Mouse (Mus musculus): Measurements from ENCODE around the gene Slc7a11.

Slc7a11 gene

GRCm38 (mm10) chr3:50160756-50161155, 282.7 kb downstream of the Slc7a11 start:
- no peak for TF ChIP-seq GATA4 (IDR thresholded peaks at IDR 0.05; ENCODE audit: insufficient replicate concordance, low read length)

- no peak for TF ChIP-seq GATA4 (IDR thresholded peaks at IDR 0.05; ENCODE audit: insufficient replicate concordance, low read length)
Observed at GRCm38 (mm10) chr3:50144144-50144543, 299.3 kb downstream of the Slc7a11 start.

- no peak for TF ChIP-seq GATA4 (IDR thresholded peaks at IDR 0.05; ENCODE audit: insufficient replicate concordance, low read length)
Observed at GRCm38 (mm10) chr3:50138319-50138718, 305.1 kb downstream of the Slc7a11 start.

- no peak for TF ChIP-seq GATA4 (IDR thresholded peaks at IDR 0.05; ENCODE audit: insufficient replicate concordance, low read length)
Observed at GRCm38 (mm10) chr3:50132204-50132603, 311.2 kb downstream of the Slc7a11 start.

- no peak for TF ChIP-seq GATA4 (IDR thresholded peaks at IDR 0.05; ENCODE audit: insufficient replicate concordance, low read length)
Observed at GRCm38 (mm10) chr3:50130319-50130718, 313.1 kb downstream of the Slc7a11 start.

- no peak for TF ChIP-seq GATA4 (IDR thresholded peaks at IDR 0.05; ENCODE audit: insufficient replicate concordance, low read length)
Observed at GRCm38 (mm10) chr3:50121001-50121400, 322.4 kb downstream of the Slc7a11 start.

GRCm38 (mm10) chr3:50116266-50116665, 327.1 kb downstream of the Slc7a11 start:
- no peak for TF ChIP-seq GATA4 (IDR thresholded peaks at IDR 0.05; ENCODE audit: insufficient replicate concordance, low read length)

GRCm38 (mm10) chr3:50105509-50105908, 337.9 kb downstream of the Slc7a11 start:
- TF ChIP-seq GATA4 (IDR thresholded peaks at IDR 0.05; ENCODE audit: insufficient replicate concordance, low read length), result no peak

GRCm38 (mm10) chr3:50094404-50095092, 348.9 kb downstream of the Slc7a11 start:
- no peak for TF ChIP-seq GATA4 (IDR thresholded peaks at IDR 0.05; ENCODE audit: insufficient replicate concordance, low read length)

GRCm38 (mm10) chr3:50076979-50077378, 366.4 kb downstream of the Slc7a11 start:
- TF ChIP-seq GATA4 (IDR thresholded peaks at IDR 0.05; ENCODE audit: insufficient replicate concordance, low read length), result no peak

GRCm38 (mm10) chr3:50063396-50063795, 380.0 kb downstream of the Slc7a11 start:
- TF ChIP-seq GATA4 (IDR thresholded peaks at IDR 0.05; ENCODE audit: insufficient replicate concordance, low read length), result no peak

GRCm38 (mm10) chr3:50044666-50045065, 398.7 kb downstream of the Slc7a11 start:
- no peak for TF ChIP-seq GATA4 (IDR thresholded peaks at IDR 0.05; ENCODE audit: insufficient replicate concordance, low read length)

- no peak for TF ChIP-seq GATA4 (IDR thresholded peaks at IDR 0.05; ENCODE audit: insufficient replicate concordance, low read length)
Observed at GRCm38 (mm10) chr3:50044160-50044559, 399.3 kb downstream of the Slc7a11 start.

- TF ChIP-seq GATA4 (IDR thresholded peaks at IDR 0.05; ENCODE audit: insufficient replicate concordance, low read length), result no peak
Observed at GRCm38 (mm10) chr3:50041141-50041540, 402.3 kb downstream of the Slc7a11 start.

GRCm38 (mm10) chr3:50035875-50036528, 407.4 kb downstream of the Slc7a11 start:
- no peak for TF ChIP-seq GATA4 (IDR thresholded peaks at IDR 0.05; ENCODE audit: insufficient replicate concordance, low read length)

GRCm38 (mm10) chr3:50033325-50033724, 410.1 kb downstream of the Slc7a11 start:
- no peak for TF ChIP-seq GATA4 (IDR thresholded peaks at IDR 0.05; ENCODE audit: insufficient replicate concordance, low read length)

GRCm38 (mm10) chr3:50026039-50026438, 417.4 kb downstream of the Slc7a11 start:
- no peak for TF ChIP-seq GATA4 (IDR thresholded peaks at IDR 0.05; ENCODE audit: insufficient replicate concordance, low read length)
